Mouse (Mus musculus) C2C12 (cell line): Measurements from ENCODE around the gene Slc22a7.

ENCODE experiments used
- CTCF ChIP-seq: IDR thresholded peaks from one replicate; pipeline ENCODE4 v1.5.1; 2011; ENCODE audit not compliant: control insufficient read depth, insufficient read depth, insufficient read length
- MAX ChIP-seq: IDR thresholded peaks from one replicate; pipeline ENCODE4 v1.6.1; 2011; ENCODE audit warnings: mild to moderate bottlenecking, control low read depth

GRCm38 (mm10) chr17:46484461-46484875, 46.2 kb upstream of the Slc22a7 start:
- TF ChIP-seq MAX (no peak), CTCF (no peak)
